Mouse (Mus musculus) cerebellum, postnatal 10 days (tissue): Measurements from ENCODE around the gene Zfp689.
"Not testable (repeated sequence)": the region's sequence is repeated elsewhere in the genome, so short reads cannot be mapped to it uniquely, and the experiment has no call there.

Experiments used
- DNase-seq, 2 experiments: peaks; one replicate each; pipeline ENCODE4 v3.0.0; 2021; ENCODE audit warnings: mixed read lengths in 2 of 2

The Zfp689 gene

GRCm38 (mm10) chr7:127448521-127449300 is at the start of gene Zfp689:
Gene Zfp689, minus strand, starts transcription at chr7:127449158.
- peak; percentile 96 to 97 for DNase-seq

- peak; percentile 75 to 76 for DNase-seq
Measured at GRCm38 (mm10) chr7:127498407-127498806, 49.4 kb upstream of the Zfp689 start.

GRCm38 (mm10) chr7:127497382-127497781 is 48.4 kb upstream of the Zfp689 start:
- DNase-seq = no peak

DNA sequence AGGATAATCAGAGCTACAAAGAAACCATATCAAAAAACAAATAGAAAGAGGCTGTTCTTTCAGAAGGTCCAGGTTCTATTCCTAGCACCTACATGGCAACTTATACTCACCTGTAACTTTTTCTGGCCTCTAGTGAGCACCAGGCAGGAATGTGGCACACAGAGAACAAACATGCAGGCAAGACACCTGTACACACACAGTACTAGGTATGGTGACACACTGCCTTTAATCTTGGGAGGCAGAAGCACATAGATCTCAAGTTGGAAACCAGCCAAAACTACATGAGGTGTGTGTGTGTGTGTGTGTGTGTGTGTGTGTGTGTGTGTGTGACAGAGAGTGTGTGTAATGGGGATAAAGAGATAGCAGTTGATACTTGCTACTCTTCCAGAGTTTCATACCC is 45.7 kb upstream of the Zfp689 start:
- no peak for DNase-seq

DNA sequence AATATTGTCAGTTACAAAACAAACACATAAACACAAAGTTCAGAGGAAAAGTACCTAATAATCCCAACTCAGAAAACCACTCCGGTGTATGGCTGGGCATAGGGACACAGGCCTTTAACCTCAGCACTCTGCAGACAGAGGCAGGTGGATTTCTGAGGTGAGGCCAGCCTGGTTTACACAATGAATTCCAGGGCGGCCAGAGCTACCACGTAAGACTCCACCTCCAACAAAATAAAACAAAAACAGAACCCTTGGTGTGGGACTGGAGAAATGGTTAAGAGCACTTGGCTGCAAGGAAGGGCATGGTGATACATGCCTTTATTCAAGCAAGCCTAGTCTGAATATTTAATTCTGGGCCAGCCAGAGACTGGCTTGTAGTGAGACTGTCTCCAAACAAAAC is 42.9 kb upstream of the Zfp689 start:
- DNase-seq = no peak

GRCm38 (mm10) chr7:127489982-127490381 is 41.0 kb upstream of the Zfp689 start:
- no peak for DNase-seq

- not testable (repeated sequence) for DNase-seq
Measured at GRCm38 (mm10) chr7:127488364-127488763, 39.4 kb upstream of the Zfp689 start.

- peak; percentile 40 to 41 for DNase-seq
Measured at GRCm38 (mm10) chr7:127485416-127485815, 36.5 kb upstream of the Zfp689 start.

DNA sequence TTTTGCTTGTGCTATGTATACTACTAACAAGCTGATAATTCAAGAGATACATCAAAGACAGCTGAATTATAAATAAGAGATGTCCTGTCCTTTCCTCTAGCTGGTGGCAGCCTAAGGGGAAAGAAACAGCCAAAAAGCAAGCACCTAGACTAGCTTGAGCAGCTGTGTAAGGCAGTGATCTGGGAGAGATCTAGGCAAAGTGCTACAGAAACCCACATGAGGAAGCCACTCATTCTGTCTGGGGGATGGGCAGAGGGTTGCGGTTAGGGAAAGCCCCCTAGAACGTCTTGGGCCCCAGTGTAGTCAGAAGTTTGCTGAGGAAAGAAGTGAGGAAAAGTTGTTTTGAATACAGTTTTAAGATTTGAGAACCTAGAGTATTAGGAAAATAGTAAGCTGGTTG is 31.4 kb upstream of the Zfp689 start:
- no peak for DNase-seq

DNA sequence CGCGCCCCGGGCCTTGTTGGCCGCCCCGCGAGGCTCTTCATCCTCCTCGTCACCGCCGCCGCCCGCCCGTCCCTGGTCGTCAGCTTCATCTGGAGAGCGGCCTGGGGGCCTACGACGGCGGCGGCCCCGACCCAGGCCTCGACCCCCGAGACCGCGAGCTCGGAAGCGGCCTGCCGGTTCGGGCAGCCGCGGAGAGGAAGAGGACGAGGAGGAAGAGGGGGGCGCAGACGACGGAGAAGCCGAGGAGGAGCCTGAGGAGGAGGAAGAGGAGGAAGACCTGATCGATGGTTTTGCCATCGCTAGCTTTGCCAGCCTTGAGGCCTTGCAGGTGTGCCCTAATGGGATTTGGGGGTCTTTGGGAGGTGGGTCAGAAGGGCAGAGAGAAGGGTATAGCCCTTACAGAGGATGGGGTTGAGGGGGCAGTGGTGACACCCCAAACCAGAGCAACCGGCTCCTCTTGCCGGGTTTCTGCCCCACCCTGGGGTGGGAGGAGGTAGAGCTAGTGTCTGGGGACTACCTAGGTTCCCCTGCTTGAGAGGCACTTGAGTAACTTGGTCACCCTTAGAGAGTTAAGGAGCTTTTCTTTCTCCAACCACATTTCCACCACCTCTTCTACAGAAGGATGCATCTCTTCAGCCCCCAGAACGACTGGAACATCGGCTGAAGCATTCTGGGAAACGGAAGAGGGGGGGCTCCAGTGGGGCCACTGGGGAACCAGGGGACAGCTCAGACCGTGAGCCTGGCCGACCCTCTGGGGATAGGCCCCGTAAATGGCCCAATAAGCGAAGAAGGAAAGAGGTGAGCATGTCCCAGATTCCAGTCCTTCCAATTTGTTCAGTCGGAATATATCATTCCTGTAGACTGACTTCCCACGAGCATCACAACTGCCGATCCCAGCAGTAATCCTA is 30.6 kb upstream of the Zfp689 start:
- DNase-seq = peak; percentile 31 to 42

DNA sequence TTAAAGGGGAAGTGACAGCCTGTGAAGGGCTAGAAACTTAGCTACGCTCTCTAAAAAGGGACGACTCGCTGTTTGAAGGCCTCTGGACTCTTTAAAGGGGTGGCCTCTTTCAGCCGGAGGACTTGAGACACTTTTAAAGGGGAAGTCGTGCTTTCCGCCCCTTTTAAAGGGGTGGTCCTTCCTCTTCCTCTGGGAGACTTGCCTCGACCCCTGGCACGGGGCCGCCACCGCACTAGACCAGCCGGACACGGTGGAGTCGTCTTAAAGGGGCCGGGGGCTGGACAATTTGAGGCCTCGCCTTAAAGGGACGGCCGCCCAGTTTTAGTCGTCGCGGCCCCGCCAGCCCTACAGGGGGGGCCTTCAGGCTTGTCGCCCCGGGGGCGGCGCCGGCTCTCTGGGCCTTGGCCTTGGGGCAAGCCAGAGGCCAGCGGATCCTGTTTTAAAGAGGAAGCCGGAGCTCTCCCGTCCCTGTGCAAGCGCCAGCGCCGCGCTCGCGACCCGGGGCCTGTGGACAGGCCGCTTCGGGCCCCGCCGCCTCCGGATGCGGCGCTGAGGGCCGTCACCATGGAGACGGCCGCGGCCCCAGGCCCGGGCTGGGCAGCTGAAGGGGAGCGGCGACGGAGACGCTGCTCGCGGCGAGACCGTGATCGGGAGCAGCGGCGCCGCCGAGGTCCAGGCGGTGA is 29.8 kb upstream of the Zfp689 start, which contains the start of gene Fbrs:
Gene Fbrs, plus strand, starts transcription at position 565 of the 683 bp plus-strand sequence.
- DNase-seq = peak; percentile 99 to 100

DNA sequence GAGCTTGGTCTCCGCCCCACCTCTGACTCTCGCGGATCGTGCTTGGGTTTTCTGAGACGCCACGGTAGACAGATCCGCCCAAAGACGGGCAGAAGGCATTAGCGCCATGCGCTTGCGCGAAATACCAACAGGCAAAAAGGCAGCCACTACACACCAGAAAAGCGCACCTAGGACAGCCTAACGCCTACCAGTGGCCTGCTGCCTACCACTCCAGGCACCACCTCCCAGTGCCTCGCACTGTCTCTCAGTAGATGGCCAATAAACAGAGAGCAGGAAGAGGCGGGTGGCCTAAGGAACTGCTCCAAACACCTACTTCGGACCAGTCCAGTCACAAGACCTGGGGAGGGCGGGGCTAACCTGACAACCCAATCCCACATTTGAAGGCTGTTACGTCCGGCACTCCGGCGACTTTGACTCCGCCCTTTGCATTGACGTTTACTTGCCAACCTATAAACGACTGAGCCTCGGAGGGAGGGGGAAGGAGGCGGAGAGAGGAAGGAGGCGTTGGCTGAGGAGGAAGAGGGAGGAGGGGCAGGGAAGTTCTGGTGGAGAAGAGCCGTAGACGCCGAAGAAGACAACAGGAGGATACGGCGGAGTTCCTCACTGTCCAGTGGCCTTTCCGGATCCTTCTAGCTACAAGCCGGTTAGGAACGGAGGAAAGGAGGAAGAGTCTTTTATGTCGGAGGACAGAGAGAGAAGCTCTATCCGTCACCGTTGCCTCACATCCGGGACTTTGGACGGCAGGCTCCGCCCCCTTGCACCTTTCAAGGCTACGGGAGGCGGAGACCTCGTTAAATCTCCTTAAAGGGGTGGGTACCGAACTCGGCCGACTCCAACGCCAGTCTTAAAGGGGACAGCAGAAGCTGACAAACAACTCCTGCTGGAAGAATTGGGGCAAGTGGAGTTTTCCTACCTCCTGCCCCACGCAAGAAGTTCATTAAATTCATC is 29.0 kb upstream of the Zfp689 start:
- DNase-seq = peak; percentile 100

DNA sequence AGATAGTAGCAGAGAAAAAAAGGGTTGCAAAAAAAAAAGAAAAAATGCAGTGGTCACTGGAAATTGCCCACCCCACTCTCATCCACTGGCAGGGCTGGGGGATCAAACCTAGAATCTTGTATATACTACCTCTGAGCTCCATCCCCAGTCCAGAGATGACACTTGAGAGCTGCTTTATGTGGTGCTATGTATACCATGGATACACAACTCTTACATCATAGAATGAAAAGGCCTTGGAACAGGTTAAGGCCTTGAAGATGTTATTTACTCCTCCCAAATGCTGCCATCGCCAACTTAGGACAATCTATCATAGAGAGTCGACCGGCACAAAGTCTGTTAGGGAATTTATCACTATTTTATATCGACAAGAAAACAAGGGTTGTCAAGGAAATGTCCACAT is 27.9 kb upstream of the Zfp689 start:
- DNase-seq = no peak

- DNase-seq = peak; percentile 52 to 55
Measured at GRCm38 (mm10) chr7:127476336-127476735, 27.4 kb upstream of the Zfp689 start.

GRCm38 (mm10) chr7:127475186-127475740 is 26.3 kb upstream of the Zfp689 start:
- no peak for DNase-seq

- peak in 1 of 2 experiments; percentile 28 for DNase-seq
Measured at GRCm38 (mm10) chr7:127474378-127475070, 25.6 kb upstream of the Zfp689 start.

DNA sequence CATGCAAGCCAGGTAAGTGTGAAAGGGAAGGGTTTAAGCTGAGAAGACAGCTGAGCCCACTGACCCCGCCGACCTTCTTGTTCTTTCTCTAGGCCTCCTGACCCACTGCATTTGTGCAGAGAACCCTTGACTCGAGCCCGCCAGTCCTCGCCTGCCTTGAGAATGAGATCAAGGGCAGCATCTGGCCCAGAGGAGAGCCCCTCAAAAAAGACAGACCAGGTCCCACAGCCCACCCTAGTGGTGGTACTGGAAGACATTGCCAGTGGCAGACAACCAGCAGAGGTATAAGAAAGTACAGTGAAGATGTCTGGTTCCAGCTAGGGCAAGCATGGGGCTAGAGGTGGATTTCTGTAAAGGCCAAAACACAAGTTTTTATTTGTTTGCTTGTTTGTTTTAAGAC is 24.7 kb upstream of the Zfp689 start:
- peak; percentile 34 to 56 for DNase-seq

DNA sequence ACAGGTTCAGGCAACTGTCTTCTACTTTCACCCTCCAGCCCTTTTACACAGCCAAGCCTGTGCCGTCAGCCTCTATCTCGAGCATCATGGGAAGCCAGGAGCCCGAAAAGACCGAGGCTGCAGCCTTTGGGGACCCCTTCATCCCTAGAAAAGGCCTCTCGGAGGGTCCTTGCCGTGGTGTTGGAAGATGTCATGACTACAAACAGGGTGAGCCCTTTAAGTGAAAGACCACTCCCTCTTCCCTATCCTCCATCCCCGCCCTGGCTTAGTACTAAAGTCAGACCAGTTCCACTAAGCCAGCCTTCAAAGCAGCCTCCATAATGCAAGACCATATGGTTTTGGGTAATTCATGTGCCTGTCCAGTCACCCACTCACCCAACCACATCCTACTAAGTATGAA is 23.1 kb upstream of the Zfp689 start:
- peak; percentile 37 to 60 for DNase-seq

GRCm38 (mm10) chr7:127471646-127472010 is 22.7 kb upstream of the Zfp689 start:
- peak; percentile 75 to 79 for DNase-seq

DNA sequence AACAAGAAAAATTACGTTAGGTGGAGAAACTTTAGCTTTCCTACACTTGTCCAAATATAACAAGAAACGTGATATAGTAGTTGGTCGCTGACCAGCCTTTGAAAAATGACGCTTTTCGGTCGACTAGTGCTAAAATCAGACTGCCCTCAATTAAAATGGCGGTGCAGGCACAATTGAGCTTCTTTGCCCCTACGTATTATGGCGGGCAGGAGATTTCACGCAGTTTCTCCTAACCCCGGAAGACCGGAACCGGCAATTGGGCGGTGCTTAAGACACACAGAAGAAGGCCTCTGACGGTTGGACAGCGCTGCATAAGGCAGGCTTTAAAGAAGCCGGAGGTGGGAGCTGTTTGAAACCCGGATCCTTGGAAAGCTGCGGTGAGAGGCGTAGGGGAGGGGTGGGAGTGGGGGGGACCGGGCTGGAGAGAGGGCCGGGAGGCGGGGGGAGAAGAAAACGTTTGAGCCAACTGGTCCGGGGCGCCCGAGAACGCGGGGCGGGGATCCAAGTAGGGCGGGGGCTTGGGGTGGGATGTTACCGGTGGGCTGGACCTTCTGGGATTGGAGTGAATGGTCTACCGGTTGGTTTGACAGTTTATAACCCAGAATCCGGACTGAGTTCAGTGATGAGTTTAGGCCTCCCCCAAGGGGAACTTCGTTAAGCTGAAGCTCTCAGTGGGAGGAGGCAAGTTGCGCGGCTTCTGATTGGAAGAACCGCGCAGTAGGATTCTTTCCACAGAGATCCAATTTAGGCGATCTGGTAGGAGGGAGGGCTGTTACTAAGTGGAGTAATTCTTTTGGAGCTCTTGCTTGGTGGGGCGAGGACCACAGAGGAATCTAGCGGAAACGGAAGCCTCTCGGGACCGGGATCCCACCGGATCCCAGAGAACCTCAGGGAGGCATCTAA is 22.0 kb upstream of the Zfp689 start:
- peak; percentile 96 to 97 for DNase-seq
